23 mouse cellular contexts compared by ENCODE assay signal in genomic region chr4:101350656-101351055, GRCm38 (mm10).
DNase-seq lines count a peak whose midpoint lies in the region; ATAC-seq and TF ChIP-seq lines count a peak whose summit lies in the region.
"Had no signal": no experiment of that assay in that cellular context is flagged by ENCODE, and none has a peak within 500 bp of the region (broad histone marks: within the 10 kb centered on the region; RNA-seq: fewer than 3 reads in every experiment).

No protein-coding gene starts in this region.

- peak overlapping the region; percentile 9 for H3K4me3 ChIP-seq in gastrocnemius, adult 2 months
- H3K4me3 ChIP-seq: hindbrain, embryonic 12.5 days; left cerebral cortex, adult 2 months; limb, embryonic 10.5 days; liver, embryonic 12.5 days; neural tube, embryonic 15.5 days had no signal

- intact Hi-C loops in gastrocnemius, adult 2 months (cut with DNase I) = no loop called here
- intact Hi-C loops in gastrocnemius, postnatal 14 days (cut with DNase I; ENCODE audit: low total_unique reads) = no loop called here

- no peak for TF ChIP-seq CTCF in gastrocnemius, adult 2 months (IDR thresholded peaks at IDR 0.05)

- DNase-seq in gastrocnemius, adult 2 months = no peak
- DNase-seq in gastrocnemius, postnatal 14 days = no peak
- DNase-seq in ovary, postnatal 36 days (ENCODE audit: low spot score) = peak; percentile 7
- DNase-seq in ovary, postnatal 14 days (ENCODE audit: low spot score) = no peak
- DNase-seq in adrenal gland, postnatal 10 days = peak; percentile 65
- DNase-seq in right cerebral cortex, postnatal 4 days = no peak
- DNase-seq: B cell, adult 2 months; heart, postnatal 10 days; lung, adult 2 months; lung, postnatal 36 days; retina, postnatal 1 day; thymus, postnatal 25 days had no signal

- peak overlapping the region; percentile 46 for H3K27ac ChIP-seq in gastrocnemius, adult 2 months
- H3K27ac ChIP-seq: hindbrain, embryonic 12.5 days; left cerebral cortex, adult 2 months; limb, embryonic 10.5 days; liver, embryonic 12.5 days; neural tube, embryonic 15.5 days had no signal

- no peak for ATAC-seq in CD4-positive, CD25-positive, alpha-beta regulatory T cell, adult 4 months
- ATAC-seq in erythroid progenitor cell, adult 5-6 weeks (replicated peaks; ENCODE audit: low FRiP score, poor library complexity, severe bottlenecking) = no peak
- ATAC-seq: activated CD4-positive, CD25-positive, alpha-beta regulatory T cell, adult 4 months; forebrain, embryonic 16.5 days; liver, embryonic 12.5 days; midbrain, embryonic 16.5 days; Patski had no signal

Comparison
In these comparisons a context has a peak if more than half of its experiments do, and no peak if none do; other contexts are left out.
1. DNase-seq: peak in ovary, postnatal 36 days (single experiment) and adrenal gland, postnatal 10 days (single experiment); none in gastrocnemius, adult 2 months (single experiment), gastrocnemius, postnatal 14 days (single experiment), ovary, postnatal 14 days (single experiment) and right cerebral cortex, postnatal 4 days (single experiment).